Mouse (Mus musculus): ENCODE measurements around the gene Vav3. TPM values are rescaled to one million over a fixed set of nuclear protein-coding genes. Genes with fewer than 3 reads are reported as not detected.

The Vav3 gene
- polyA plus RNA-seq, 1 experiment = 2.3 TPM

DNA sequence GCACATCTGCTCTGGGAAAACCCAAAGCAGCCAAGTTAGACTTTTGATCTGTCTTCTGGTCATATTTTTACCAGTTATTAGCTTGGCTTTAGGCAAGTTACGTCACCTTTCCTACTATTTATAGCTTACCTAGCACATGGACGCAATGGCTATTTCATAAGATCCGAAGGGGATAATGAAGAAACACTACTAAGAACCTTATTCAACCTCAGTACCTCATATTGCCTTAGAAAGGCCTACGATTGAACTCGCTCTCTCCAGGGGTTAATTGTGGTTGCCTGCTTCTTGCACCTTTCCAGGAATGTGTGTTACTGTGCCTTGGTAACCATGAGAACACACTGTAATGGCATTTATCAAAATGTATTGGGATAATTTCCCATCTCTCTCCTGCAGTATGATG, 61.1 kb downstream of the Vav3 start:
- Histone ChIP-seq H3K27me3 (ENCODE audit: control insufficient read depth, insufficient read depth, low read length, poor library complexity, severe bottlenecking) (no peaks in the 10 kb centered on the region), H3K36me3 (ENCODE audit: control insufficient read depth, insufficient read depth, low read length, poor library complexity, severe bottlenecking) (no peaks in the 10 kb centered on the region), H3K9ac (ENCODE audit: low read depth, poor library complexity, severe bottlenecking) (no peak overlapping the region), H3K4me3 (ENCODE audit: low read depth, low read length) (no peak overlapping the region), H3K27ac (ENCODE audit: insufficient read depth, low read length) (no peak overlapping the region), H3K4me1 (ENCODE audit: control insufficient read depth, insufficient read depth, low read length) (no peaks in the 10 kb centered on the region), H3K9me3 (replicated peaks; ENCODE audit: control insufficient read depth, insufficient read depth, low read length, poor library complexity, severe bottlenecking) (no peaks in the 10 kb centered on the region)
- no peak for TF ChIP-seq CTCF (IDR thresholded peaks at IDR 0.05; ENCODE audit: low read depth, low read length)
- no peak for TF ChIP-seq POLR2A (IDR thresholded peaks at IDR 0.05; ENCODE audit: insufficient read depth, low read length)
- no peak for TF ChIP-seq EP300 (IDR thresholded peaks at IDR 0.05; ENCODE audit: insufficient read depth, low read depth, low read length)

GRCm38 (mm10) chr3:109411294-109411693, 70.8 kb downstream of the Vav3 start:
- H3K9me3 ChIP-seq (replicated peaks; ENCODE audit: control insufficient read depth, insufficient read depth, low read length, poor library complexity, severe bottlenecking) = no peaks in the 10 kb centered on the region
- H3K4me3 ChIP-seq (ENCODE audit: low read depth, low read length) = no peak overlapping the region
- no peak for TF ChIP-seq POLR2A (IDR thresholded peaks at IDR 0.05; ENCODE audit: insufficient read depth, low read length)
- TF ChIP-seq CTCF (IDR thresholded peaks at IDR 0.05; ENCODE audit: low read depth, low read length) = no peak
- no peak for TF ChIP-seq EP300 (IDR thresholded peaks at IDR 0.05; ENCODE audit: insufficient read depth, low read depth, low read length)
- no peak overlapping the region for H3K27ac ChIP-seq (ENCODE audit: insufficient read depth, low read length)
- H3K9ac ChIP-seq (ENCODE audit: low read depth, poor library complexity, severe bottlenecking) = no peak overlapping the region
- H3K36me3 ChIP-seq (ENCODE audit: control insufficient read depth, insufficient read depth, low read length, poor library complexity, severe bottlenecking) = no peaks in the 10 kb centered on the region
- no peaks in the 10 kb centered on the region for H3K4me1 ChIP-seq (ENCODE audit: control insufficient read depth, insufficient read depth, low read length)
- no peaks in the 10 kb centered on the region for H3K27me3 ChIP-seq (ENCODE audit: control insufficient read depth, insufficient read depth, low read length, poor library complexity, severe bottlenecking)

- Histone ChIP-seq H3K27me3 (ENCODE audit: control insufficient read depth, insufficient read depth, low read length, poor library complexity, severe bottlenecking) (no peaks in the 10 kb centered on the region), H3K9me3 (replicated peaks; ENCODE audit: control insufficient read depth, insufficient read depth, low read length, poor library complexity, severe bottlenecking) (no peaks in the 10 kb centered on the region), H3K9ac (ENCODE audit: low read depth, poor library complexity, severe bottlenecking) (no peak overlapping the region), H3K36me3 (ENCODE audit: control insufficient read depth, insufficient read depth, low read length, poor library complexity, severe bottlenecking) (no peaks in the 10 kb centered on the region), H3K4me3 (ENCODE audit: low read depth, low read length) (no peak overlapping the region), H3K27ac (ENCODE audit: insufficient read depth, low read length) (no peak overlapping the region), H3K4me1 (ENCODE audit: control insufficient read depth, insufficient read depth, low read length) (no peaks in the 10 kb centered on the region)
- no peak for TF ChIP-seq POLR2A (IDR thresholded peaks at IDR 0.05; ENCODE audit: insufficient read depth, low read length)
- TF ChIP-seq CTCF (IDR thresholded peaks at IDR 0.05; ENCODE audit: low read depth, low read length) = no peak
- no peak for TF ChIP-seq EP300 (IDR thresholded peaks at IDR 0.05; ENCODE audit: insufficient read depth, low read depth, low read length)
Measured at GRCm38 (mm10) chr3:109420403-109420802, 80.0 kb downstream of the Vav3 start.

DNA sequence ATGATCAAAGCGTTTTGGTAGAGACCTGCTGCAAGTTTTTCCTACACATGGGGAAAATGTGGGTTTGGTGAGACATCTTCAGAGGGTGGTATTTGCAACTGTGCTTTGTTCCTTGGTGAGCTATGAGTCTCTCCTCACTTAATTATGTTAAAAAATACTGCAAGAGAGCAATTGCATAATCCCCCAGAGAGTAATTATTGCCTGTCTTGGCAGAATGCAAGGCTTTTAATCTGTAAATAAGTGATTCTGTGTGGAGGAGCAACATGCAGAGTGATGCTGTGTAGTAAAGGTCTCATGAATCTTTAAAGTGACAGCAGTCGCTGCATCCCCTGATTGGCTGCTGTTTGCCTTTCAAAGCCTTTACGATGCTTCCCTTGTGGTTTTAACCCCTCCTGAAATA, 80.6 kb downstream of the Vav3 start:
- H3K4me1 ChIP-seq (ENCODE audit: control insufficient read depth, insufficient read depth, low read length) = no peaks in the 10 kb centered on the region

DNA sequence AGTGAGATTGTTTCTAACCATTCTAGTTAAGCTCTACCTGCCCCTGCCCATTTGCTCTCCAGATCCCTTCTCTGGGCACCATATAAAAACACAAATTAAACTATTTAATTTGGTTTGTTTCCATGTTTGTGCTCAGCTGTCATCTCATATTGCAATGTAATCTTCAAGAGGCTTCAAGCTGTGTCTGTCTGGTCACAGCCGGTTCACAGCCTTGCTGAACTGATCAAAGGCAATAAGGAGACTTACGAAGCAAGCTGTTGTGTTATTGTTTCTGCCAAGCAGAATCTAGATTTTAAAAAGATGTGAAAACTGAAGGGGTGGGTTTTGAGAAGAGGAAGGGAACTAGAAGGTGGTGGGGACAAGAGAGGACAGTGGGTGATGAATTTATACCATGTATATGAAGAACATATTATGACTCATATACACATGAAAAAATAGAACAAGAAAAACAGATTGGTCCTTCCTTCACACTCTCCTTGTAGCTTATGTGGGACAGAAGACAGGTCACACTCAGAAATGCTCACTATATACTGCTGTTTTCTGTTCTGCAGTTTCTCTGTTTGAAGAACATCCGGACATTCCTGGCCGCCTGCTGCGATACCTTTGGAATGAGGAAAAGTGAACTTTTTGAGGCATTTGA, 83.1 kb downstream of the Vav3 start:
- Histone ChIP-seq H3K4me3 (ENCODE audit: low read depth, low read length) (no peak overlapping the region), H3K9ac (ENCODE audit: low read depth, poor library complexity, severe bottlenecking) (no peak overlapping the region), H3K4me1 (ENCODE audit: control insufficient read depth, insufficient read depth, low read length) (no peaks in the 10 kb centered on the region), H3K27ac (ENCODE audit: insufficient read depth, low read length) (no peak overlapping the region), H3K36me3 (ENCODE audit: control insufficient read depth, insufficient read depth, low read length, poor library complexity, severe bottlenecking) (no peaks in the 10 kb centered on the region), H3K27me3 (ENCODE audit: control insufficient read depth, insufficient read depth, low read length, poor library complexity, severe bottlenecking) (no peaks in the 10 kb centered on the region), H3K9me3 (replicated peaks; ENCODE audit: control insufficient read depth, insufficient read depth, low read length, poor library complexity, severe bottlenecking) (no peaks in the 10 kb centered on the region)
- TF ChIP-seq POLR2A (IDR thresholded peaks at IDR 0.05; ENCODE audit: insufficient read depth, low read length) (no peak), CTCF (IDR thresholded peaks at IDR 0.05; ENCODE audit: low read depth, low read length) (no peak), EP300 (IDR thresholded peaks at IDR 0.05; ENCODE audit: insufficient read depth, low read depth, low read length) (no peak)

More for the DNA sequence above, 80.6 kb downstream of the Vav3 start:
- Histone ChIP-seq H3K27ac (ENCODE audit: insufficient read depth, low read length) (no peak overlapping the region), H3K4me3 (ENCODE audit: low read depth, low read length) (no peak overlapping the region), H3K27me3 (ENCODE audit: control insufficient read depth, insufficient read depth, low read length, poor library complexity, severe bottlenecking) (no peaks in the 10 kb centered on the region), H3K9ac (ENCODE audit: low read depth, poor library complexity, severe bottlenecking) (no peak overlapping the region), H3K9me3 (replicated peaks; ENCODE audit: control insufficient read depth, insufficient read depth, low read length, poor library complexity, severe bottlenecking) (no peaks in the 10 kb centered on the region), H3K36me3 (ENCODE audit: control insufficient read depth, insufficient read depth, low read length, poor library complexity, severe bottlenecking) (no peaks in the 10 kb centered on the region)
- TF ChIP-seq CTCF (IDR thresholded peaks at IDR 0.05; ENCODE audit: low read depth, low read length) = no peak
- no peak for TF ChIP-seq POLR2A (IDR thresholded peaks at IDR 0.05; ENCODE audit: insufficient read depth, low read length)
- no peak for TF ChIP-seq EP300 (IDR thresholded peaks at IDR 0.05; ENCODE audit: insufficient read depth, low read depth, low read length)

- TF ChIP-seq CTCF (IDR thresholded peaks at IDR 0.05; ENCODE audit: low read depth, low read length) = no peak
- no peak for TF ChIP-seq EP300 (IDR thresholded peaks at IDR 0.05; ENCODE audit: insufficient read depth, low read depth, low read length)
- TF ChIP-seq POLR2A (IDR thresholded peaks at IDR 0.05; ENCODE audit: insufficient read depth, low read length) = no peak
Measured at GRCm38 (mm10) chr3:109431285-109431684, 90.8 kb downstream of the Vav3 start.

More at GRCm38 (mm10) chr3:109431285-109431684, 90.8 kb downstream of the Vav3 start:
- no peaks in the 10 kb centered on the region for H3K27me3 ChIP-seq (ENCODE audit: control insufficient read depth, insufficient read depth, low read length, poor library complexity, severe bottlenecking)
- no peak overlapping the region for H3K9ac ChIP-seq (ENCODE audit: low read depth, poor library complexity, severe bottlenecking)
- no peaks in the 10 kb centered on the region for H3K9me3 ChIP-seq (replicated peaks; ENCODE audit: control insufficient read depth, insufficient read depth, low read length, poor library complexity, severe bottlenecking)
- no peaks in the 10 kb centered on the region for H3K36me3 ChIP-seq (ENCODE audit: control insufficient read depth, insufficient read depth, low read length, poor library complexity, severe bottlenecking)
- H3K4me1 ChIP-seq (ENCODE audit: control insufficient read depth, insufficient read depth, low read length) = no peaks in the 10 kb centered on the region
- H3K4me3 ChIP-seq (ENCODE audit: low read depth, low read length) = no peak overlapping the region
- H3K27ac ChIP-seq (ENCODE audit: insufficient read depth, low read length) = no peak overlapping the region
